Comparison of ENCODE assay signal across 12 mouse cellular contexts in the genomic region with DNA sequence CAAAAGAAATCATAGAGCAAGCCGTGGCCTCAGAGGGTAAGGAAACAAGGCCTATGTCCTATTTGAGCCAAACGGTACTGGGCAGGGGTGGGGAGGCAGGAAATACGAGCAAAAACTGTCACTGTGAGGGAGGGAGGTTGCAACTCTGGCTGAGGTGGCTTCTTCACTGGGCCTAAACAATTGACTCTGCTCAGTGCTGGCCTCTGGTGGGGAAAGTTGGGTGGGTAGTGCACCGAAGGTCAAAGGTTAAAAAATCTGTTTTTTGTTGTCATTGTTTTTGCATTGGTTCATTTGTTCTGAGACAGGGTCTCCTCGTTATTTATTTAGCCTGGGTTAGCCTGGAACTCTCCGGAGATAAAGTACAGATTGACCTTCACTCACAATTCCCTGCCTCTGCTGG. TPM values are rescaled to one million over a fixed set of nuclear protein-coding genes. Genes with fewer than 3 reads are reported as not detected.
DNase-seq lines count a peak whose midpoint lies in the region; ATAC-seq and TF ChIP-seq lines count a peak whose summit lies in the region.
"Had no signal": no experiment of that assay in that cellular context is flagged by ENCODE, and none has a peak within 500 bp of the region (broad histone marks: within the 10 kb centered on the region; RNA-seq: fewer than 3 reads in every experiment).

No protein-coding gene starts in this region.

- no peaks in the 10 kb centered on the region for H3K36me3 ChIP-seq in heart, embryonic 10.5 days
- H3K36me3 ChIP-seq in ES-Bruce4 (ENCODE audit: control insufficient read depth, insufficient read depth, low read length, poor library complexity, severe bottlenecking): no peaks in the 10 kb centered on the region
- H3K36me3 ChIP-seq in intestine, embryonic 15.5 days: no peaks in the 10 kb centered on the region
- H3K36me3 ChIP-seq: liver, embryonic 15.5 days had no signal

- no peak overlapping the region for H3K4me2 ChIP-seq in intestine, embryonic 15.5 days (replicated peaks)
- H3K4me2 ChIP-seq: liver, embryonic 15.5 days had no signal

- no peak overlapping the region for H3K4me3 ChIP-seq in heart, embryonic 10.5 days
- no peak overlapping the region for H3K4me3 ChIP-seq in ES-Bruce4 (ENCODE audit: low read depth, low read length)
- no peak overlapping the region for H3K4me3 ChIP-seq in intestine, embryonic 15.5 days (replicated peaks)
- H3K4me3 ChIP-seq: liver, embryonic 15.5 days had no signal

- H3K4me1 ChIP-seq in heart, embryonic 10.5 days: no peaks in the 10 kb centered on the region
- no peaks in the 10 kb centered on the region for H3K4me1 ChIP-seq in ES-Bruce4 (ENCODE audit: control insufficient read depth, insufficient read depth, low read length)
- no peaks in the 10 kb centered on the region for H3K4me1 ChIP-seq in intestine, embryonic 15.5 days (replicated peaks)
- H3K4me1 ChIP-seq: liver, embryonic 15.5 days had no signal

- no peak for TF ChIP-seq POLR2A in ES-Bruce4 (IDR thresholded peaks at IDR 0.05; ENCODE audit: insufficient read depth, low read length)

- intact Hi-C loops in heart, postnatal 36 days (cut with DNase I): no loop called here

- H3K27me3 ChIP-seq in heart, embryonic 10.5 days (ENCODE audit: insufficient read depth, poor library complexity, severe bottlenecking): no peaks in the 10 kb centered on the region
- H3K27me3 ChIP-seq in ES-Bruce4 (ENCODE audit: control insufficient read depth, insufficient read depth, low read length, poor library complexity, severe bottlenecking): no peaks in the 10 kb centered on the region
- H3K27me3 ChIP-seq in intestine, embryonic 15.5 days (replicated peaks): no peaks in the 10 kb centered on the region
- H3K27me3 ChIP-seq: liver, embryonic 15.5 days had no signal

- H3K27ac ChIP-seq in heart, embryonic 10.5 days: no peak overlapping the region
- H3K27ac ChIP-seq in ES-Bruce4 (ENCODE audit: insufficient read depth, low read length): no peak overlapping the region
- H3K27ac ChIP-seq in intestine, embryonic 15.5 days: no peak overlapping the region
- H3K27ac ChIP-seq: liver, embryonic 15.5 days had no signal

- 58% methylated on average over 6 of the region's 6 CpGs for WGBS in heart, embryonic 10.5 days
- 59% methylated on average over 6 of the region's 6 CpGs for WGBS in intestine, embryonic 15.5 days

- no peak overlapping the region for H3K9ac ChIP-seq in ES-Bruce4 (ENCODE audit: low read depth, poor library complexity, severe bottlenecking)
- H3K9ac ChIP-seq in intestine, embryonic 15.5 days: no peak overlapping the region
- H3K9ac ChIP-seq: liver, embryonic 15.5 days had no signal

- no peak for ATAC-seq in intestine, embryonic 15.5 days

- TF ChIP-seq EP300 in ES-Bruce4 (IDR thresholded peaks at IDR 0.05; ENCODE audit: insufficient read depth, low read depth, low read length): no peak

- TF ChIP-seq CTCF in ES-Bruce4 (IDR thresholded peaks at IDR 0.05; ENCODE audit: low read depth, low read length): peak; percentile 43

- peak; percentile 21 for DNase-seq in heart, postnatal 4 days
- DNase-seq in heart, embryonic 10.5 days (ENCODE audit: low spot score): no peak
- peak; percentile 5 for DNase-seq in 3T3-L1 (ENCODE audit: low read depth, low spot score)
- DNase-seq in lung, postnatal 36 days: peak; percentile 8
- no peak for DNase-seq in heart, adult 9 months (ENCODE audit: low spot score in 2 of 2)
- DNase-seq in heart, postnatal 36 days: no peak

- H3K9me3 ChIP-seq in heart, embryonic 10.5 days: no peaks in the 10 kb centered on the region
- H3K9me3 ChIP-seq in ES-Bruce4 (replicated peaks; ENCODE audit: control insufficient read depth, insufficient read depth, low read length, poor library complexity, severe bottlenecking): no peaks in the 10 kb centered on the region
- no peaks in the 10 kb centered on the region for H3K9me3 ChIP-seq in intestine, embryonic 15.5 days
- H3K9me3 ChIP-seq: liver, embryonic 15.5 days had no signal

RNA-seq across cellular contexts. Expression of gene Gm6268, which starts 1.2 kb away (rescaled TPM):
- not detected for total RNA-seq in heart, postnatal 4 days (2021)
- not detected in 2 replicates for polyA plus RNA-seq in heart, embryonic 10.5 days (2016; fragmentation: Nextera tagmentation; extraction: Ambion mirVana)
- polyA plus RNA-seq in ES-Bruce4 (2011; ENCODE audit: insufficient read depth, insufficient read length, low read depth, missing spikeins): not detected in 2 replicates
- not detected in 2 replicates for polyA plus RNA-seq in intestine, embryonic 15.5 days (2015; fragmentation: Nextera tagmentation; extraction: Ambion mirVana)
- total RNA-seq in heart, postnatal 36 days (2021): not detected
- polyA plus RNA-seq: heart, embryonic 16.5 days; liver, embryonic 15.5 days; neural tube, embryonic 11.5 days; stomach, embryonic 14.5 days had no signal

Comparison
In these comparisons a context has a peak if more than half of its experiments do, and no peak if none do; other contexts are left out.
1. DNase-seq: peak in heart, postnatal 4 days (single experiment), 3T3-L1 (single experiment) and lung, postnatal 36 days (single experiment); none in heart, embryonic 10.5 days (single experiment), heart, adult 9 months (0 of 2) and heart, postnatal 36 days (0 of 2).